Mouse (Mus musculus): ENCODE results near the gene Scaf4.

GRCm38 (mm10) chr16:90241875-90242274 is 42.4 kb downstream of the Scaf4 start:
- TF ChIP-seq REST (IDR thresholded peaks at IDR 0.05; ENCODE audit: insufficient read depth, insufficient read length) (no peak), POLR2A (IDR thresholded peaks at IDR 0.05; ENCODE audit: insufficient read length, low read depth) (no peak), POLR2AphosphoS2 (IDR thresholded peaks at IDR 0.05; ENCODE audit: insufficient read length, low read depth) (no peak), MAX (IDR thresholded peaks at IDR 0.05; ENCODE audit: low read depth) (no peak), TCF12 (IDR thresholded peaks at IDR 0.05; ENCODE audit: insufficient read depth, poor library complexity, severe bottlenecking) (no peak), TCF3 (IDR thresholded peaks at IDR 0.05; ENCODE audit: insufficient read length, low read depth) (no peak), E2F4 (IDR thresholded peaks at IDR 0.05; ENCODE audit: insufficient read depth) (no peak), USF1 (IDR thresholded peaks at IDR 0.05; ENCODE audit: low read depth) (no peak), MYOG (IDR thresholded peaks at IDR 0.05; ENCODE audit: control insufficient read depth in 1 of 3, insufficient read depth in 1 of 3, insufficient read length in 2 of 3, low read depth in 2 of 3) (no peak), MYOD1 (IDR thresholded peaks at IDR 0.05; ENCODE audit: control insufficient read depth in 1 of 3, insufficient read length in 2 of 3, low read depth in 2 of 3) (no peak), SRF (IDR thresholded peaks at IDR 0.05; ENCODE audit: control insufficient read depth, insufficient read length, low read depth) (no peak), CEBPB (IDR thresholded peaks at IDR 0.05; ENCODE audit: insufficient read depth, poor library complexity, severe bottlenecking) (no peak)

Measured in myocyte (in vitro differentiated cells).